Mouse (Mus musculus) fibroblast of lung, adult 2 months (primary cell): Measurements from ENCODE around the gene Gpd2.

Experiments
- DNase-seq: peaks from one replicate; pipeline ENCODE4 v3.0.0-alpha.2; 2011; ENCODE audit warnings: low read depth

Gene Gpd2

DNA sequence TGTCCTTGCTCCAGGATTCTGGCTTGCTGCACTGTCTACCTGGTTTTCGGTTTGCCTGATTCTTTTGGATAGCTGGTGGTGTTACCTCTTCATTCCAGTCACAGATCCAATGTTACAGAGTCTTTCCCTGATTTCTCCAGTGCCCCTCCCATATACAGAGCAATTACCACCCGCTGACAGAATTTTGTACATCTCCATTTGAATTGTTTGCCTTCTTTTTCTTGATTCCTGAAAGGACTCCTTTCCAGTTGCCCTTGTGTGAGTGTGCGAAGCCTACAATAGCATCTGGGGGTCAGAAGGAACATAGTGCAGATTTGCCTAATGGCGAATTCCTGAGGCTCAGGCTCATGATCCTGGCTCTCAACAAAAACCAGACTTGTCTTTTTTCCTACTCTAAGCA, 157.6 kb downstream of the Gpd2 start:
- DNase-seq, result no peak

DNA sequence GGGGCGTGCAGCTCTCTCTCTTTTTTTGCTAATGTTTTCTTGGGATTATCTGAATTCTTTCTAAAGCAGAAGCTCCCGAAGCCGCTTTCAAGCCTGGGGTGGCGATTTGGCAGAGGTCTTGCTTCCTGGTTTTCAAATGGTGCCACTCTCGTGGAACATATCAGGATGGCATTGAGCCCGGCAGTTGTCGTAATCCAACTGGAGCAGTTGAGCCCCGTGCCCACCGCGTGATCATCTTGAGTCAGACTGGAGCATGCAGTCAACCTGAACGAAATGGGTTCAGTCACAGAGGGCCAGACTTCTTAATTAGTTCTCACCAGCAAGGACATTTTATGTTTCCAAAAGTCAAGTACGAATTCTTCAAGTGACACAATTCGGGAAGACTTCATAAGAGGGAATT, 158.6 kb downstream of the Gpd2 start:
- no peak for DNase-seq

DNA sequence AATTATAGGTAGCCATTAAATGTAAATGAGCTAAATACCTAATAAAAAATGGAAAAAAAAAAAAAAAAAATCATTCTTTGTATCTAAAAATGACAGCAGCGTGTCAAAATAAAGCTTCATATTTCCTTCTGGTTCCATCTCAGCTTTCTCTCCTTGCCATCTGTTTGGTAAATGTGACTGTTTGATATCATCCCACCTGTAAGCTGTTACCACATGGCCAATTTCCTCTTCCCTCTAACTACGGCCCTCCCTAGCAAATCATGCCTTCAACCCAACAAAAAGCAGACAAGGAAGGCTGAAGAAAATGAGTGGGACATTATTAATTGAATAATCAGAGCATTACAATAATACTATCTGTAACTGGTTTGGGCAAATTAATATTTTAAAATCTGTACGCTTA, 160.3 kb downstream of the Gpd2 start:
- no peak for DNase-seq

DNA sequence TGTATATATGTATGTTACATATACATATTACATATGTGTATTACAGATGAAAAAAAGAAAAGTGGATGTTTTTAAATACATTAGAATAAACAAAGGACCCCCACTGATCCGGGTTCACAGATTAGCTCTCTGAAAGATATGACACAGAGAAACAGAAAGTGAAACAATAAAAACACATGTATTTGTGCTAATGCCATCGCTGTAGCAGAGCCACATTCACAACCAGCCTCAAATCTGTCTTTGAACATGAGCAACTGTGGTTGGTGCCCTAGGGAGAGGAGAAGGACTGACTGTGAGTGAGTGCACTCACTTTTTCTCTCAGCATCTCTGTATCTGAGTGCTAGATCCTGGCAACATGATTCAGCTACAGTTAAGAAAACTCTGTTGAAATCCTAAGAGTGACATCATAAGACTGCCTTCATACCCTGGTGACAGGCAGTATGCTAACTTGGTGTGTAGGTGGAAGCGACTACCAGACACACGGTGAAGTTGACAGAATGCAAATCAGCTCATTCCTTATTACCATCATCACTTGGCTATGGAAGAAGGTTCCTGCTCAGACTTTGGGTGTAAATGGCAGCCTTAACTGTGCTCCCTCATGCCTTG, 170.1 kb downstream of the Gpd2 start:
- DNase-seq, result no peak

DNA sequence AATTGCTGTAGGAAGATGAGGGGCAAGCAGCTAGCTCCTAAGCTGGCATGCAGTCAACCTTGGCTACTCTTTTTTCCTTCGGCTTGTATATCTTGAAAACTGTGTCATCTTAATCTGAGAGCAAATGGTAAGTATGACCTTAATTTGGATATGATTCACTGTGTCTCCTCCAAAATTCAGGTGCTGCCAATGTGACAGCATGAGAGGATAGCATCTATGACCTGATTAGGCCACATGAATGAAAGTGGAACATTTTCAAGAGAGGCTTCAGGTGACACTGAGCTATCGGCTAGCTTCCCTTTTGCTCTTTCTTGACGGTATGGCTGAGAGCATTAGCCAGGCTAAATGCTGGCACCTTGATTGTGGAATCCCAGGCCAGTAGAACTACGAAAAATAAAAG, 171.0 kb downstream of the Gpd2 start:
- no peak for DNase-seq

DNA sequence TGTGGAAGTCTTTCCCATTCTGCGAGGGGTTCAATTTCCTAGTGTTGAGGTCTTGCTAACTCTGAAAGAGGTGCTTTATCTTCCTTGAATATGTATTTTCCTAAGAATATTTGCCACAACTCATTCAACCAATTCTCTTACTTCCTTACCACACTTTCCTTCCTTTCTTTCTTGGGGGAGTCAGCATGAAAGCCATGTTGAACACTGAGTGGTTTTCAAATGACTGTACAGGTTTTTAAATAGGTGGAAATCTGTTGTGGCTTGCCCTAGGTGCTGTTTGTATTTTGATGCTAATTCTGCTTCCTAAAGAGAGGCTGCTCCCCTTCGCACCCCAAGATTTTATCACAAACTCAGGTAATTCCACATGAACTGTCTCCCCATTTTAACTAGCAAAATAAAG, 174.1 kb downstream of the Gpd2 start:
- no peak for DNase-seq

DNA sequence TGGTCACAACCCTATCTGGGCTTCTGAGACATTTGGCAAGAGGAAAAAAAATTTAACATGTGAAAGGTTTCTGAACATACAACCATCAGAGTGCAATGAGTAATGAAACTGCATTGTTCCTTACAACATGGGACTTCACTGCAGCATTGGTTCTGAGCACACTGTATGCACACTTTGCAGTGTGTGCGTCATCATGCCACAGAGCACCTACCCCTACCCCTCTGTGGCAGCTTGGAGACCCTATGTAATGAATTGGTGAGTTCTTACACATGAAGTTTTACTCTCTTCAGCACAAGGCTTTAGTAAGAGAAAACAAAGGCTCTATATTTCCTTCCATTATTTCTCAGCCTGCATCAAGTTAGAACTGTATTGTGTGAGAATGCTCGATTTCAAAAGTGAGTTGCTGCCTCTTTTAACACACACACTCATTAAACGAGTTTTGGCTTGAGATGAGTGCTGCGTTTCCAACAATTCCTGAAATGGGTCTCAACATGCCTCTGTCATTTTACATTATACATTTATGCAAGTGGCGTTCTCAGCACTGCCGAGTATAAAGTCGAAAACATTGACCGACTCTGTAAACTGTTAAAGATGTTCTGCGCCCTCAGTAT, 177.2 kb downstream of the Gpd2 start:
- DNase-seq, result no peak

DNA sequence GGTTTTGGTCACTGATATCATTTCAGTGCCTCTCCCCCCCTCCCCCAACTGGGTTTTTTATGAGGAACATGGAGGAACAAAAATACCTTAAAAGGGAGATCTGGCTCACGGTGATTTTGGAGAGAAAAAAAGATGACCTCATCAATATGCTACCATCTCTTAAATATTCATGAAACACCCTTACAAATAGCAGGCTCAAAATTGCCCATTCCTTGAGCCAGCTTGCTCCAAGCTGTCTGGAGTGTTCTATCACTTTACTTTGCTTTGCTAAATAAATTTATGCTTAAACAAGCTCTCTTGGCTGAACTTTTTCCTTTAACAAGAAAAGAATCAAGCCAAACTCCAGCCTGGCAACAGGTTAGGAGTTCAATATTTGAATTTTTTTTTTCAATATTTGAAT, 179.3 kb downstream of the Gpd2 start:
- DNase-seq, result no peak
